Mouse (Mus musculus): ENCODE results near the gene Rgs8.

Gene Rgs8

GRCm38 (mm10) chr1:153704174-153704573 is 51.3 kb downstream of the Rgs8 start:
- DNase-seq (ENCODE audit: low spot score in 2 of 2) = no peak

- no peak for DNase-seq (ENCODE audit: low spot score in 2 of 2)
These were observed 52.2 kb downstream of the Rgs8 start for GRCm38 (mm10) chr1:153704996-153705395.

- no peak for DNase-seq (ENCODE audit: low spot score in 2 of 2)
These were observed 55.8 kb downstream of the Rgs8 start for GRCm38 (mm10) chr1:153708626-153709025.

- DNase-seq (ENCODE audit: low spot score in 2 of 2) = no peak
These were observed 56.6 kb downstream of the Rgs8 start for GRCm38 (mm10) chr1:153709451-153709850.

GRCm38 (mm10) chr1:153711544-153712262 is 58.9 kb downstream of the Rgs8 start:
- DNase-seq (ENCODE audit: low spot score in 2 of 2) = no peak

- no peak for DNase-seq (ENCODE audit: low spot score in 2 of 2)
These were observed 59.8 kb downstream of the Rgs8 start for GRCm38 (mm10) chr1:153712633-153713032.

- DNase-seq (ENCODE audit: low spot score in 2 of 2) = no peak
These were observed 65.2 kb downstream of the Rgs8 start for GRCm38 (mm10) chr1:153717990-153718389.

GRCm38 (mm10) chr1:153720935-153721334 is 68.1 kb downstream of the Rgs8 start:
- no peak for DNase-seq (ENCODE audit: low spot score in 2 of 2)

GRCm38 (mm10) chr1:153721565-153722310 is 68.9 kb downstream of the Rgs8 start:
- no peak for DNase-seq (ENCODE audit: low spot score in 2 of 2)

GRCm38 (mm10) chr1:153723426-153723825 is 70.6 kb downstream of the Rgs8 start:
- no peak for DNase-seq (ENCODE audit: low spot score in 2 of 2)

GRCm38 (mm10) chr1:153726636-153727035 is 73.8 kb downstream of the Rgs8 start:
- DNase-seq (ENCODE audit: low spot score in 2 of 2) = peak in 1 of 2 experiments; percentile 46

- no peak for DNase-seq (ENCODE audit: low spot score in 2 of 2)
These were observed 77.0 kb downstream of the Rgs8 start for GRCm38 (mm10) chr1:153729806-153730205.

GRCm38 (mm10) chr1:153730671-153731070 is 77.8 kb downstream of the Rgs8 start:
- DNase-seq (ENCODE audit: low spot score in 2 of 2) = no peak

- DNase-seq (ENCODE audit: low spot score in 2 of 2) = no peak
These were observed 80.4 kb downstream of the Rgs8 start for GRCm38 (mm10) chr1:153733181-153733580.

- DNase-seq (ENCODE audit: low spot score in 2 of 2) = no peak
These were observed 82.0 kb downstream of the Rgs8 start for GRCm38 (mm10) chr1:153734866-153735265.

- DNase-seq (ENCODE audit: low spot score in 2 of 2) = no peak
These were observed 83.3 kb downstream of the Rgs8 start for GRCm38 (mm10) chr1:153736096-153736495.

GRCm38 (mm10) chr1:153737101-153738085 is 84.6 kb downstream of the Rgs8 start:
- no peak for DNase-seq (ENCODE audit: low spot score in 2 of 2)

GRCm38 (mm10) chr1:153739437-153740015 is 86.7 kb downstream of the Rgs8 start:
- DNase-seq (ENCODE audit: low spot score in 2 of 2) = no peak

- DNase-seq (ENCODE audit: low spot score in 2 of 2) = peak in 1 of 2 experiments; percentile 62
These were observed 87.3 kb downstream of the Rgs8 start, which contains the start of gene Rgs16 for GRCm38 (mm10) chr1:153740145-153740544. Gene Rgs16 (plus strand): TSS chr1:153740349.

GRCm38 (mm10) chr1:153740775-153741400 is 88.1 kb downstream of the Rgs8 start:
- DNase-seq (ENCODE audit: low spot score in 2 of 2) = no peak
